Mouse (Mus musculus) kidney, adult 2 months (tissue): ENCODE measurements at regions not wholly inside any gene's neighbourhood (a gene's known extent, or its start where the extent isn't known, plus 50 kb on each side); places are given as distances from the start of the nearest gene placed in this dataset.

Experiments
- CTCF ChIP-seq: fragments of 200-500 bp; conservative IDR thresholded peaks from 2 replicates; pipeline ENCODE4 v1.5.1; 2011; ENCODE audit warnings: low read depth, mild to moderate bottlenecking, control low read depth, low read length, moderate library complexity, mixed read lengths; ENCODE audit not compliant: insufficient read depth, insufficient read length
- POLR2A ChIP-seq: fragments of 200-500 bp; IDR thresholded peaks from one replicate; pipeline ENCODE4 v1.6.1; 2011; ENCODE audit warnings: low read depth, low read length, control low read depth

DNA sequence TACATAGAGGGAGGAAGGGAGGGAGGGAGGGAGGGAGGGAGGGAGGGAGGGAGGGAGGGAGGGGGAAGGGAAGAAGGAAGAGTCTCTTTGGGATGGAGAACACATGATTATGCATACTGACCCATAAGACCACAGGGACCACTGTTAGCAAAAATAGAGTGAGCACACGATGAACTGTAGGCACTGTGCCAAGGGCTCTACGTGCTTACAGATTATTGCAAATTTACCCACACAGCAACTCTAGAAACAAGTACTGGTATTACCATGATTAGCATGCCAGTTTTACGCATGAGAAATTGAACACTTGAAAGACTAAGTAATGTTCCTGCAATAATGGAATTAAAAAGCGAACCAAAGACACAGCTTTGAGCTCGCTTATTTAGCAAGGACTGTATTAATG, 117.7 kb upstream of the Slc44a1 start:
- TF ChIP-seq CTCF, result no peak
- TF ChIP-seq POLR2A, result no peak
